Mouse (Mus musculus) Patski (cell line): ENCODE data around the gene Cntn1. TPM values are rescaled to one million over a fixed set of nuclear protein-coding genes. Genes with fewer than 3 reads are reported as not detected.

Experiments
- ATAC-seq: fragments of 100-300 bp; one replicate; pipeline ENCODE4 v1.8.0; 2021
- CTCF ChIA-PET: fragments of 350-600 bp; sonication (Branson Sonifier 250); formaldehyde crosslinking; loops from one replicate; lab custom pipeline; 2022; ENCODE audit warnings: inconsistent platforms; lab: Charles Lee
- POLR2A ChIA-PET: fragments of 350-600 bp; sonication (Branson Sonifier 250); formaldehyde crosslinking; loops from one replicate; lab custom pipeline; 2022; ENCODE audit warnings: antibody characterized with exemption, inconsistent platforms; lab: Charles Lee
- DNase-seq: peaks from one replicate; pipeline ENCODE4 v3.0.0-alpha.2; 2011; ENCODE audit warnings: low read depth, low spot score
- H3K27me3 ChIP-seq: fragments of 371-371 bp; one replicate; pipeline ENCODE4 v1.5.1; 2021
- CTCF ChIP-seq: fragments of 100-300 bp; IDR thresholded peaks from one replicate; pipeline ENCODE4 v1.5.1; 2021
- in situ Hi-C: fragments of 300-500 bp; cut with MboI; formaldehyde crosslinking; loops from 3 replicates; pipeline ENCODE4 v1.11.1; 2018; ENCODE audit warnings: low pct_unique_long_range_greater_than_20kb, mixed read lengths
- polyA plus RNA-seq: library from polyadenylated mRNA; unstranded; gene quantifications from one replicate; pipeline ENCODE4 v1.2.3, GENCODE M21; 2021

Cntn1 gene
- polyA plus RNA-seq, 1 experiment from 2014 or later = not detected

DNA sequence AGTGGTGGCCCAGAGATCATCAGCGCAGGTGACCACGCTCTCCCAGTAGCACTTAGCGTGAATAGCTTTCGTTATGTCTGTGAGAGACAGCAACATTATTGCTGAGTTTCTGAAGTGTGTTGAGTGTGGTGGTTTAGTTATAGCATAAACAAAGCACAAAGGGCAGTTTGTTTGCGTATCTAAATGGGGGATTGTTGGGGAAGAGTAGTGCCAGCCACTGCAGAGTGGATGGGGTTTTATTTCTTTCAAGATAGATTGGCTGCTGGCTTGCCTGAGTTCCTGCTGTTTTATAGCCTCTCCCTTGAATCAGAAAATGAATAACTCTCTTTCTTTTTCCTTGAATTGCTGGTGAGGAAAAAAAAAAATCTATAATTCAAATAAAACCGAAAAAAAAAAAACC is 86.1 kb downstream of the Cntn1 start:
- no peak for TF ChIP-seq CTCF
- ATAC-seq (no peak), DNase-seq (no peak)
- in situ Hi-C loops = no loop called here
- ChIA-PET POLR2A (no interaction called here), CTCF (interaction anchor here (0.7 kb wide), 1 partner anchor 10 kb away, joined by 3 read pairs; no protein-coding TSS in a partner anchor)
- H3K27me3 ChIP-seq = peaks cover 11% of the 10 kb centered on the region

GRCm38 (mm10) chr15:92141972-92142371 is 91.0 kb downstream of the Cntn1 start:
- no peak for TF ChIP-seq CTCF
- CTCF ChIA-PET = no interaction called here
- POLR2A ChIA-PET = no interaction called here
- in situ Hi-C loops = no loop called here
- no peaks in the 10 kb centered on the region for H3K27me3 ChIP-seq
- ATAC-seq (no peak), DNase-seq (no peak)

DNA sequence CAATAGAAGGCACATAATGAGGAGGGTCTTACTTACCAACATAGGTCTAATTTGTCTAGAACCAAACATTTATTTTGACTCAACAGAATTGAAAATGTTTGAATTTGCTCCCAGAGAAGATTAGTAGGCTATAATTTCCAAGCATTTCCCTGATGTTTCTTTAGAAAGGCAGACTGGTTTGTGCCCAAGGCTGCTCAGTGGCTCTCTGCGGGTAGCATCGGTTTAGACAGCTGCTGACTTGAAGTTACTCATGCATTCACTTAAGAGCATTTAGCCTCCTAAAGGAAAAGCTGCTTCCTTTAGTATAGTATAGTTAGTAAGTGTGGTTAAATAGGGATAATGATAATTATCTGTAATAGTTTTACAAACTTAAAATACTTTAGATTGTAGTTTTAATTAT is 104.0 kb downstream of the Cntn1 start:
- no peaks in the 10 kb centered on the region for H3K27me3 ChIP-seq
- ATAC-seq (no peak), DNase-seq (no peak)
- in situ Hi-C loops = no loop called here
- TF ChIP-seq CTCF = no peak
- ChIA-PET CTCF (no interaction called here), POLR2A (no interaction called here)

DNA sequence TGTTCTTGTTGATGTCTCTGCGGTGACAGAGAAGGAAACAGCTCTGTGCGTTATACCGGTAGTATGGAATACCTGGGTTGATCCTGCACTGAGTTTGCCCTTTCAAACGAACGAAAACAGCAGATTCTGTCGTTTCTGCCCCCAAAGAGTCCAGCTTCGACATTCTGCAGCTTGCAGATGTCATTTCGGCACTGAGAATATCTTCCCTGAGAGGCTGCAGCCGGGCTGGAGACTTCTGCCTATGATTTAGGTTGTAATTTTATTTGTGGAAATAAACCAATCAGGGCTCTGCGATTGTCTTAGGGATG is 109.8 kb downstream of the Cntn1 start:
- CTCF ChIA-PET = no interaction called here
- in situ Hi-C loops = no loop called here
- POLR2A ChIA-PET = no interaction called here
- DNase-seq = no peak
- no peak for ATAC-seq
- TF ChIP-seq CTCF = no peak
- no peaks in the 10 kb centered on the region for H3K27me3 ChIP-seq

DNA sequence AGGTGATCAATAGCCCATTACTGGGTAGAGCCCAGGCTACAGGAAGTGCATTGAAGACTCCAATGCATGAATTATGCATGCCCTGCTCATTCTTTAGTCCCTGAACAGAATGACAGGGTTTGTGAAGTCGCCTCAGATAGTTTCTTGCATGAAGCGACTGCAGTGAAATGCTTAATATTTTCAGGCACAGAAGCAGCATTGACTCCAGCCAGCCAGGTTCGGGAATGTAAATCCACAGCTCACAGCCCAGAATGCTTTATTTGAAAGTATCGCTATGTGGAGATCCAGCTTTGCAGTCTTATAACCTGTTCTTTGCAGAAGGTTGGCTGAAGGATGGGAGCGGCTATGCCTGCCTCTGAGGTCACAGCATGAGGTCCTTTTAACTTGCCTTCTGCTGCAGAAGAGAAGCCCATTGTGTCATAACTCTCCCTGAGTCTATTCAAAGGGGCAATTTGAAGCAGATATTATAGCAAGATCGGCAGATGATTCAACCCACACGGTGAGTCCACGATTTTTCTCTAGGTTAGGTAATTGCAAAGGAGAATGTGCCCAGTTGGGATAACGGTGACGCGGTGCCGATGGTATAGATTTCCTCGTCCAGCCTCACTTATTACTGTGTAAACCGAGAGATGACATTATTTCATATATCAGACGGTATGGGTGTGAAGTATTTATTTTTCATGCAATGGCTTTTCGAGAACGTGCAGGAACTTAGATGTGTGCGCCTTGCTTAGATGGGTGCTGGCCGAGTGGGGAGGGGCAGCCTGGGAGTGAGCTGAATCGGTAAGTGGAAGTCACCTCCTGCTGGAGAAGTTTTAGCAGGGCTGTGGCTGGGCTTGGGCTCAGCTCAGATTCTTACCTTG is 110.4 kb downstream of the Cntn1 start:
- DNase-seq (no peak), ATAC-seq (no peak)
- ChIA-PET CTCF (no interaction called here), POLR2A (no interaction called here)
- in situ Hi-C loops = no loop called here
- no peaks in the 10 kb centered on the region for H3K27me3 ChIP-seq
- no peak for TF ChIP-seq CTCF

- no peak for TF ChIP-seq CTCF
- in situ Hi-C loops = no loop called here
- DNase-seq = no peak
- ATAC-seq = no peak
- no peaks in the 10 kb centered on the region for H3K27me3 ChIP-seq
- POLR2A ChIA-PET = no interaction called here
- CTCF ChIA-PET = interaction anchor here (1.0 kb wide), 1 partner anchor 35 kb away, joined by 3 read pairs; no protein-coding TSS in a partner anchor
Measured at GRCm38 (mm10) chr15:92162835-92163234, 111.9 kb downstream of the Cntn1 start.

DNA sequence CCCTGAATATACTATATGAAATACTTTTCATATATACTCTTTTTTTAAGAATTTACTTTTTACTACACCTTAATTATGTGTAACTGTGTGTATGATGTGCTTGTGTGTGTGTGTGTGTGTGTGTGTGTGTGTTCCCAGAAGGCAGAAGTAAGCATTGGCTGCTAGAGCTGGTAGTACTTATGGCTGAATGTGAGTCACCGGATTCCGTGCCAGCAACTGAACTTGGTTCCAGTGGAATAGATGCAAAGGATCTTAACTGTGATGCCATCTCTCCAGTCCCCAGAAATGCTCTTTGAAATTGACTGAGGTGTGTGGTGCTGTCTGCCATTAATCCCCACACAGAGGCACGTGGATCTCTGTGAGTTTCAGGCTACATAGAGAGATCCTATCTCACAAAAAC is 113.2 kb downstream of the Cntn1 start:
- in situ Hi-C loops = no loop called here
- TF ChIP-seq CTCF = no peak
- no peaks in the 10 kb centered on the region for H3K27me3 ChIP-seq
- CTCF ChIA-PET = interaction anchor here (1.0 kb wide), 1 partner anchor 36 kb away, joined by 3 read pairs; no protein-coding TSS in a partner anchor
- no peak for ATAC-seq
- DNase-seq = no peak
- POLR2A ChIA-PET = no interaction called here

- no peak for DNase-seq
- no peak for ATAC-seq
- no peaks in the 10 kb centered on the region for H3K27me3 ChIP-seq
- CTCF ChIA-PET = no interaction called here
- in situ Hi-C loops = no loop called here
- POLR2A ChIA-PET = no interaction called here
- TF ChIP-seq CTCF = no peak
Measured at GRCm38 (mm10) chr15:92166266-92166665, 115.3 kb downstream of the Cntn1 start.

GRCm38 (mm10) chr15:92175739-92176138 is 124.8 kb downstream of the Cntn1 start:
- ATAC-seq (no peak), DNase-seq (no peak)
- ChIA-PET CTCF (no interaction called here), POLR2A (no interaction called here)
- TF ChIP-seq CTCF = no peak
- peaks cover 7% of the 10 kb centered on the region for H3K27me3 ChIP-seq
- in situ Hi-C loops = no loop called here

DNA sequence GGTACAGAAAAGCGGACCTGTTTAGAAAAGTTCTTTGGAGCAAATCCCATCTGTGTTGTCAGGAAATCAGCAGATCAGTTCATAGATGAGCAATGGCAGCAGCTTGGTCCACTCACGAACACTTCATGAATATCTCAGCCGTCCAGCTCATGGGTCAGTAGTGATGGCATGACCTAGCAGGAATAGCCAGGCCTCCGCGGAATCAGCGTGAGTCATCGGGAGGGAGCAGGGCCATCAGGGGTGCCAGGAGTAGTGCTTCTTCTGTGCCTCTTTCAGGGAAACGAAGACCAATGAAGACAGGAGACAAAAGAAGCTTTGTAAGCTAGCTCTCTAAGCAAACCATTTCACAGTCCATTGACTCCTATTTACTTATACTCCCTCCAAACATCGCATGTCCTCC is 126.4 kb downstream of the Cntn1 start:
- ChIA-PET POLR2A (no interaction called here), CTCF (no interaction called here)
- TF ChIP-seq CTCF = no peak
- H3K27me3 ChIP-seq = peaks cover 11% of the 10 kb centered on the region
- no peak for DNase-seq
- in situ Hi-C loops = no loop called here
- ATAC-seq = no peak

DNA sequence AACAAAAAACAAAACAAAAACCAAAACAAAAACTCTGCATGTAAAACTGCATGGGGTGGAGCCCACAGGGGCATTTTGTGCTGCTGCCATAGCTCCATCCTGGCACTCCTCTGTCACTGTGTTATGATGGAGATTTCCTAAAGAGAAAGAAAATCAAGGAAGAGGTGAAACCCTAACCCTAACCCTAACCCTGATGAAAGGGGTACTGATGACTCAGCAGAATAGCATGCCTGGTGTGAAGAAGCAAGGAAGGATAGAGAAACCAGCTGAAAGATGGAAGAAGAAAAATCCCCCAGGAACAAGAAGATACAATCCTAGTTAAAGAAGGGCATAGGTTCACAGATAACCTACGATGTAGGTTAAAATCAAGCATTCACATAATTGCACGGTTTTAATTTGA is 134.5 kb downstream of the Cntn1 start:
- ChIA-PET CTCF (no interaction called here), POLR2A (no interaction called here)
- ATAC-seq (no peak), DNase-seq (no peak)
- TF ChIP-seq CTCF = no peak
- peaks cover 3% of the 10 kb centered on the region for H3K27me3 ChIP-seq
- in situ Hi-C loops = no loop called here
